Mouse (Mus musculus): Measurements from ENCODE around the gene Slc25a35.

DNA sequence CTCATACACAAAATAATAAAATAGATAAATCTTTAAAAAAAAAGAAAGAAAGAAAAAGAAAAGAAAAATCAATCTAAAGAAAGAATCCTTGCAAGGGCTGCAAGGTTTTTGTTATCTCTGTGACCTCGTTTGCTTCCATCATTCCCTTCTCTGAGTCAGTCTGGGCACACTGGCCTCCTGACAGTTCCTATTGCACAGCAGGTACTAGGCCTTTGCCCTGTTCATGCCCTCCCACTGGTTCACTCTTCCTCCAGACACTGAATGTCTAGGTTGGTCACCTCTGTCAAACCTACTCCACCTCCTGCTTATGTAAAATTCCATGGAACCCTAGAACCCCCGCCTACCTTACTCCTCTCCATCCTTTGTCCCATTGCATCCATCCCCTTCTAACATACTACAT lies 22.7 kb upstream of the Slc25a35 start:
- TF ChIP-seq GATA1 (IDR thresholded peaks at IDR 0.05; ENCODE audit: borderline replicate concordance, low read length) (no peak), FLI1 (IDR thresholded peaks at IDR 0.05; ENCODE audit: low read length) (no peak)
